Mouse (Mus musculus): ENCODE measurements at regions not wholly inside any gene's neighbourhood (a gene's known extent, or its start where the extent isn't known, plus 50 kb on each side); places are given as distances from the start of the nearest gene placed in this dataset.

- Histone ChIP-seq H3K36me3 (ENCODE audit: control insufficient read depth, insufficient read depth, low read length) (no peaks in the 10 kb centered on the region), H3K27ac (ENCODE audit: control insufficient read depth, insufficient read depth, low read length) (no peak overlapping the region), H3K4me1 (replicated peaks; ENCODE audit: control insufficient read depth, insufficient read depth, low read length) (no peaks in the 10 kb centered on the region), H3K4me3 (ENCODE audit: control insufficient read depth, insufficient read depth, low read length) (no peak overlapping the region), H3K27me3 (ENCODE audit: control insufficient read depth, insufficient read depth, low read length) (no peaks in the 10 kb centered on the region)
- DNase-seq, result no peak
- TF ChIP-seq CTCF (IDR thresholded peaks at IDR 0.05; ENCODE audit: borderline replicate concordance, control insufficient read depth, extremely low read depth, insufficient read depth, low read length, poor library complexity), result no peak
- no peak for TF ChIP-seq POLR2A (IDR thresholded peaks at IDR 0.05; ENCODE audit: control insufficient read depth, extremely low read depth, insufficient read depth, low read length, poor library complexity)
Measured at GRCm38 (mm10) chr9:94289546-94289945, 248.3 kb downstream of the 1190002N15Rik start.

- WGBS, result 81% methylated on average over 2 of the region's 2 CpGs
- Histone ChIP-seq H3K4me3 (ENCODE audit: control insufficient read depth, insufficient read depth, low read length) (no peak overlapping the region), H3K36me3 (ENCODE audit: control insufficient read depth, insufficient read depth, low read length) (no peaks in the 10 kb centered on the region), H3K27ac (ENCODE audit: control insufficient read depth, insufficient read depth, low read length) (no peak overlapping the region), H3K4me1 (replicated peaks; ENCODE audit: control insufficient read depth, insufficient read depth, low read length) (no peaks in the 10 kb centered on the region), H3K27me3 (ENCODE audit: control insufficient read depth, insufficient read depth, low read length) (no peaks in the 10 kb centered on the region)
- TF ChIP-seq CTCF (IDR thresholded peaks at IDR 0.05; ENCODE audit: borderline replicate concordance, control insufficient read depth, extremely low read depth, insufficient read depth, low read length, poor library complexity), result no peak
- no peak for TF ChIP-seq POLR2A (IDR thresholded peaks at IDR 0.05; ENCODE audit: control insufficient read depth, extremely low read depth, insufficient read depth, low read length, poor library complexity)
- DNase-seq, result no peak
Measured at GRCm38 (mm10) chr9:94287559-94287958, 250.3 kb downstream of the 1190002N15Rik start.

GRCm38 (mm10) chr9:94278657-94279585 is 259.0 kb downstream of the 1190002N15Rik start:
- no peak overlapping the region for H3K27ac ChIP-seq (ENCODE audit: control insufficient read depth, insufficient read depth, low read length)
- TF ChIP-seq CTCF (IDR thresholded peaks at IDR 0.05; ENCODE audit: borderline replicate concordance, control insufficient read depth, extremely low read depth, insufficient read depth, low read length, poor library complexity), result no peak
- TF ChIP-seq POLR2A (IDR thresholded peaks at IDR 0.05; ENCODE audit: control insufficient read depth, extremely low read depth, insufficient read depth, low read length, poor library complexity), result no peak
- H3K27me3 ChIP-seq (ENCODE audit: control insufficient read depth, insufficient read depth, low read length), result no peaks in the 10 kb centered on the region
- no peak for DNase-seq
- H3K36me3 ChIP-seq (ENCODE audit: control insufficient read depth, insufficient read depth, low read length), result no peaks in the 10 kb centered on the region
- WGBS, result 88% methylated on average over 4 of the region's 4 CpGs
- H3K4me3 ChIP-seq (ENCODE audit: control insufficient read depth, insufficient read depth, low read length), result no peak overlapping the region
- no peaks in the 10 kb centered on the region for H3K4me1 ChIP-seq (replicated peaks; ENCODE audit: control insufficient read depth, insufficient read depth, low read length)

DNA sequence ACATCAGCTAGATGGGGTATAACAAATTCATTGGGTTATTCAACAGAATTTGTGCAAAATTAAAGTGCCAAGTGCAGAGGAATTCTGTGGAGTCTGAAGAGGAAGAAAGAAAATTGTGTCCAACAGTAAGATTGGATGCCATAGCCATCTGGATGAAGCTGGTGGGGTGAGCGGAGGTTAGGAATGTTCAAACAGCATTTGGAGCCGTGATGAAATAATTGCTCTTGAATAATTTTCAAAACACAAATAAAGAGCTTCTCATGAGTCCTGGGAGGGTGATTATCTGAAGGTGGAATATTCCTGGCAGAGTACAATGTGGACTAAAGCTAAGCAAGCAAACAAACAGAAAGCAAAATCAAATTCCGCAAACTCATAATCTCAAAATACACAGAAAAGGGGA is 260.8 kb downstream of the 1190002N15Rik start:
- Histone ChIP-seq H3K27me3 (ENCODE audit: control insufficient read depth, insufficient read depth, low read length) (no peaks in the 10 kb centered on the region), H3K27ac (ENCODE audit: control insufficient read depth, insufficient read depth, low read length) (no peak overlapping the region), H3K36me3 (ENCODE audit: control insufficient read depth, insufficient read depth, low read length) (no peaks in the 10 kb centered on the region), H3K4me3 (ENCODE audit: control insufficient read depth, insufficient read depth, low read length) (no peak overlapping the region), H3K4me1 (replicated peaks; ENCODE audit: control insufficient read depth, insufficient read depth, low read length) (no peaks in the 10 kb centered on the region)
- TF ChIP-seq CTCF (IDR thresholded peaks at IDR 0.05; ENCODE audit: borderline replicate concordance, control insufficient read depth, extremely low read depth, insufficient read depth, low read length, poor library complexity), result no peak
- TF ChIP-seq POLR2A (IDR thresholded peaks at IDR 0.05; ENCODE audit: control insufficient read depth, extremely low read depth, insufficient read depth, low read length, poor library complexity), result no peak
- 96% methylated on average over 3 of the region's 3 CpGs for WGBS
- DNase-seq, result no peak

DNA sequence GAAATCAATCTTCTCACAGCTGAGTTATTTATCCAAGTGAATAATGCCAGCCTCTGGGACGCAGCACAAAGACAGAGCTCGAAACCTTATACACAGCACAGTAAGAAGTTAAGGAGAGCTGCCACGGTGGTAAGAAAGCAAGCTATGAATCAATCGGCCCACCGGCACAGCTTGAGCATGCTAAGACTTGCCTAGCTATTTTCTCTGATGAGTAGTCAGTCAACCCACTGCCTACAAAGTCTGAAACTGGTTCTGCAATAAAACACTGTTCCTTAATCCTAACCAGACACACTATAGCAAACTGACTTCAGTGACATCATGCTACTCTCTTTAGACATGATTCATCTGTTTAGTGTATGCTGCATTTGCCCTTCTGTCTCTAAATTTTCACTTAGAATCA is 268.7 kb downstream of the 1190002N15Rik start:
- H3K36me3 ChIP-seq (ENCODE audit: control insufficient read depth, insufficient read depth, low read length), result no peaks in the 10 kb centered on the region
- DNase-seq, result no peak
- H3K4me3 ChIP-seq (ENCODE audit: control insufficient read depth, insufficient read depth, low read length), result no peak overlapping the region
- no peak for TF ChIP-seq POLR2A (IDR thresholded peaks at IDR 0.05; ENCODE audit: control insufficient read depth, extremely low read depth, insufficient read depth, low read length, poor library complexity)
- no peak for TF ChIP-seq CTCF (IDR thresholded peaks at IDR 0.05; ENCODE audit: borderline replicate concordance, control insufficient read depth, extremely low read depth, insufficient read depth, low read length, poor library complexity)
- no peaks in the 10 kb centered on the region for H3K27me3 ChIP-seq (ENCODE audit: control insufficient read depth, insufficient read depth, low read length)
- H3K27ac ChIP-seq (ENCODE audit: control insufficient read depth, insufficient read depth, low read length), result no peak overlapping the region
- WGBS, result 90% methylated on average over 5 of the region's 5 CpGs
- no peaks in the 10 kb centered on the region for H3K4me1 ChIP-seq (replicated peaks; ENCODE audit: control insufficient read depth, insufficient read depth, low read length)

DNA sequence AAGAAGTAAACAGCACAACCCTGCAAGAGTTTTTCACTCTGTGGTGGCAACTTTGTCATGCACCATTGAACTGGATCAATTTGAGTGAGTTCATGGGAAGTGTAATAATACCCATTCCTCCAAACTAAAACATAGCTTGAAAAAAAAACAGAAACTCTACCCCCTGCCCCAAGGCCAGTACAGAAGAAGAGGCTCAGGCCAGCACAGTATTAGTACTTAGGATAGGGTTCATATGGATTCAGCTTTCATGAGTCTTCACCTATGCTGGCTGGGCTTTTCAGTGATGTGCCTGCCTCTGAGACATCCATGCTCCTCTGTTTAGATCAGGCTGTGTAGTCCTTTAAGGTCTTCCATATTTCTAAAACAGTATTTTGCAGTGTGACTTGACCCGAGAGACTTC is 270.6 kb downstream of the 1190002N15Rik start:
- H3K36me3 ChIP-seq (ENCODE audit: control insufficient read depth, insufficient read depth, low read length), result no peaks in the 10 kb centered on the region
- no peaks in the 10 kb centered on the region for H3K4me1 ChIP-seq (replicated peaks; ENCODE audit: control insufficient read depth, insufficient read depth, low read length)
- no peaks in the 10 kb centered on the region for H3K27me3 ChIP-seq (ENCODE audit: control insufficient read depth, insufficient read depth, low read length)
- no peak overlapping the region for H3K27ac ChIP-seq (ENCODE audit: control insufficient read depth, insufficient read depth, low read length)
- no peak overlapping the region for H3K4me3 ChIP-seq (ENCODE audit: control insufficient read depth, insufficient read depth, low read length)
- no peak for TF ChIP-seq CTCF (IDR thresholded peaks at IDR 0.05; ENCODE audit: borderline replicate concordance, control insufficient read depth, extremely low read depth, insufficient read depth, low read length, poor library complexity)
- no peak for TF ChIP-seq POLR2A (IDR thresholded peaks at IDR 0.05; ENCODE audit: control insufficient read depth, extremely low read depth, insufficient read depth, low read length, poor library complexity)
- no peak for DNase-seq
- 84% methylated on average over 1 of the region's 1 CpGs for WGBS

All from thymus, adult 2 months (tissue).